Mouse (Mus musculus): ENCODE data around the gene Cyp4f14. TPM values are rescaled to one million over a fixed set of nuclear protein-coding genes. Genes with fewer than 3 reads are reported as not detected.

Cyp4f14 gene
- polyA plus RNA-seq, 1 experiment from 2014 or later, result not detected

DNA sequence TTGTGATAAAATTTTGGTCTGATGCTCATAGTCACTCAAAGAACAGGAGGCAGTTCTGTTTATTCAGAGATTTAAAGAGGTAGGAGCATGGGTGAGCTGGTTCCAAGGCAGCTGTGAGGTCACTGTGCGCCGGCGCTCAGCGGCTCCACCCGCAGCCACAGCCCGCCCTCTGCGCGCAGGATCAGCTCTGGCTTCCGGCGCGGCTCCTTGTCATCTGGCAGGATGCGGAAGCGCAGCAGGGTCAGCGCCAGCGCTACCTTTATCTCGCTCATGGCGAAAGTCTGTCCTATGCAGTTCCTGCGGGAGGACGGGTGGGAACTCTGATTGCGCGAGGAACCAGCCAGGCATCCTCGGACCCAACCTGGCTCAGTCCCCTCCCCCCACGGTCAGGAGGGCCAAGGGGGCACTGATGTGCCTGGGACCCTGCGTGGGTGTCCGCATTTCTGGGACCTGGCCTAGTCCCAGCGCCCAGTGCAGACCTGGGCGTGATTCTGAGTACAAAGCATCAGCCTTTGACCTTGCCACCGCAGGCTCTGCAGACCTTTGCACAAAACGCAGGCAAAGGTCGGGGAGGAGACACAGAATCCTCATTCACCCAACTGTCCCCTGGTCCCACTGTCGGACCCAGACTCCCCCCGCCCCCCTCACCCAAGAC lies 7.6 kb upstream of the Cyp4f14 start:
- Histone ChIP-seq H3K36me3 (ENCODE audit: insufficient read depth, low read length) (no peaks in the 10 kb centered on the region), H3K27me3 (replicated peaks; ENCODE audit: insufficient read depth, low read length) (no peaks in the 10 kb centered on the region), H3K4me2 (replicated peaks; ENCODE audit: low read depth, low read length) (peak overlapping the region; percentile 76), H3K4me3 (ENCODE audit: low read depth, low read length) (peak overlapping the region; percentile 45), H3K4me1 (ENCODE audit: insufficient read depth, low read depth, low read length) (no peaks in the 10 kb centered on the region), H3K9me3 (ENCODE audit: low read length) (no peaks in the 10 kb centered on the region), H3K27ac (ENCODE audit: low read length) (peak overlapping the region; percentile 20; the same call in 1 of the 2 replicates), H3K9ac (replicated peaks; ENCODE audit: low read depth) (peak overlapping the region; percentile 59; the same call in 1 of the 2 replicates)
- DNase-seq (ENCODE audit: low spot score) (peak; percentile 90), ATAC-seq (peak; percentile 99)
- WGBS, result 14% methylated on average over 32 of the region's 32 CpGs
- no peak for TF ChIP-seq EP300 (IDR thresholded peaks at IDR 0.05)
- 0 out of 2 replicates have a peak, but pooled peaks have one; percentile 18 for TF ChIP-seq CTCF (IDR thresholded peaks at IDR 0.05)

DNA sequence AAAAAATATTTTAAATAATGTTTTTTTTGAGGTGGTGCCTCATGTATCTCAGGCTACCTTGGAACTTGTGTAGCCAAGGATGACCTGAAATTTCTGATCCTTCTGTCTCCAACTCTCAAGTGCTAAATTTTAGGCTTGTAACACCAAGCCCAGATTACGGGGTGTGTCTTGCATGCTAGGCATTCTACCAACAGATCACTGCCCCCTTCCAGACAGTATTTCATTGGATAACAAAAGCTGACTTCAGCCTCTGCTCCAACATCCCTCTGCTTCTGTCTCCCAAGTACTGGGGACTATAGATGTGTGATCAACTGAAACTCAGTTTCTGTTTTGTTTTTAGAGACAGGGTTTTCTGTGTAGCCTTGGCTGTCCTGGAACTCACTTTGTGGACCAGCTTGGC lies 6.5 kb upstream of the Cyp4f14 start:
- WGBS, result 90% methylated on average over 1 of the region's 1 CpGs
- H3K9ac ChIP-seq (replicated peaks; ENCODE audit: low read depth), result no peak overlapping the region
- no peaks in the 10 kb centered on the region for H3K27me3 ChIP-seq (replicated peaks; ENCODE audit: insufficient read depth, low read length)
- no peak overlapping the region for H3K27ac ChIP-seq (ENCODE audit: low read length)
- no peaks in the 10 kb centered on the region for H3K9me3 ChIP-seq (ENCODE audit: low read length)
- H3K4me3 ChIP-seq (ENCODE audit: low read depth, low read length), result no peak overlapping the region
- TF ChIP-seq CTCF (IDR thresholded peaks at IDR 0.05) (no peak), EP300 (IDR thresholded peaks at IDR 0.05) (no peak)
- H3K36me3 ChIP-seq (ENCODE audit: insufficient read depth, low read length), result no peaks in the 10 kb centered on the region
- no peak overlapping the region for H3K4me2 ChIP-seq (replicated peaks; ENCODE audit: low read depth, low read length)
- ATAC-seq (no peak), DNase-seq (ENCODE audit: low spot score) (no peak)
- no peaks in the 10 kb centered on the region for H3K4me1 ChIP-seq (ENCODE audit: insufficient read depth, low read depth, low read length)

DNA sequence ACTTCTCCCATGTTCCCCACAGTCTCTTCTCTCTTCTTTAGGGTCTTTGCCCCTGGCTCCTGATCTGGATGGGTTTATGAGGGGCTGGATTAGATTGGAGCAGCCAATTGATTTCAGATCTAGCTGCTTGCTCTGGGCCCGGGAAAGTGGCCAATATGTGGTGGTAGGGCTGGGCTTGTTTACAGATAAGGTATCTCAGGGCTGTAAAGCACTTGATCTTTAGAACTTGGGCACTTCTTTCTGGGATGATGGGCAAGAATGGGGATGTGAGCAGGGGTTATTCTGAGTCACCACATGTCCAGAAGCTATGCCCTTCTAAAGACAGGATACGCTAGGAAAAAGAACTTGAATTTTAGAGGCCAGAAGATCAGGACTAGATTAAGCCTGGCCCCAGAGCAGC lies 2.0 kb upstream of the Cyp4f14 start:
- Histone ChIP-seq H3K27me3 (replicated peaks; ENCODE audit: insufficient read depth, low read length) (no peaks in the 10 kb centered on the region), H3K4me3 (ENCODE audit: low read depth, low read length) (no peak overlapping the region), H3K9ac (replicated peaks; ENCODE audit: low read depth) (no peak overlapping the region), H3K4me2 (replicated peaks; ENCODE audit: low read depth, low read length) (no peak overlapping the region), H3K4me1 (ENCODE audit: insufficient read depth, low read depth, low read length) (no peaks in the 10 kb centered on the region), H3K27ac (ENCODE audit: low read length) (no peak overlapping the region), H3K36me3 (ENCODE audit: insufficient read depth, low read length) (no peaks in the 10 kb centered on the region), H3K9me3 (ENCODE audit: low read length) (no peaks in the 10 kb centered on the region)
- WGBS, result 64% methylated on average over 2 of the region's 2 CpGs
- DNase-seq (ENCODE audit: low spot score), result no peak
- no peak for ATAC-seq
- TF ChIP-seq EP300 (IDR thresholded peaks at IDR 0.05) (no peak), CTCF (IDR thresholded peaks at IDR 0.05) (no peak)

DNA sequence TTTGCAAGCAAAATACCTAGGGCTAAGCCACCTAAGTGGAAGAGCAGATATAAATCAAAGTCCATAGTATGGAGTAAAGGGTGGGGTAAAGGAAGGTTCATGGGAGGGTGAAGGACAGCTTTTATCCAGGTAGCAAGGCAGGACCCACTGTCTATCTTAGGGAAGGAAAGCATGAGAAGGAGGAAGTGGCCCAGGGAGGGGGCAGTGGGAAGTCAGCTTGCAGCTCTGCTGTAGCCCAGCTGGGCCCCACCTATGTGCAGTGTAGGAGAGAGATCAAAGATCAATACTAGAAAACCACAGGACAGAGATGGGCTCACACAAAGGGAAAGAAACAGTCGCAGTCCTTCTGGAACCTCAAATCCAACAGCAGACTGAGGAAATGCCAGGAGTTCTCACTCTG lies 1.1 kb downstream of the Cyp4f14 start:
- TF ChIP-seq CTCF (IDR thresholded peaks at IDR 0.05) (no peak), EP300 (IDR thresholded peaks at IDR 0.05) (no peak)
- H3K9ac ChIP-seq (replicated peaks; ENCODE audit: low read depth), result no peak overlapping the region
- H3K4me3 ChIP-seq (ENCODE audit: low read depth, low read length), result no peak overlapping the region
- H3K4me1 ChIP-seq (ENCODE audit: insufficient read depth, low read depth, low read length), result no peaks in the 10 kb centered on the region
- DNase-seq (ENCODE audit: low spot score) (no peak), ATAC-seq (no peak)
- 82% methylated on average over 1 of the region's 1 CpGs for WGBS
- H3K36me3 ChIP-seq (ENCODE audit: insufficient read depth, low read length), result no peaks in the 10 kb centered on the region
- H3K9me3 ChIP-seq (ENCODE audit: low read length), result no peaks in the 10 kb centered on the region
- no peak overlapping the region for H3K27ac ChIP-seq (ENCODE audit: low read length)
- no peaks in the 10 kb centered on the region for H3K27me3 ChIP-seq (replicated peaks; ENCODE audit: insufficient read depth, low read length)
- H3K4me2 ChIP-seq (replicated peaks; ENCODE audit: low read depth, low read length), result no peak overlapping the region

DNA sequence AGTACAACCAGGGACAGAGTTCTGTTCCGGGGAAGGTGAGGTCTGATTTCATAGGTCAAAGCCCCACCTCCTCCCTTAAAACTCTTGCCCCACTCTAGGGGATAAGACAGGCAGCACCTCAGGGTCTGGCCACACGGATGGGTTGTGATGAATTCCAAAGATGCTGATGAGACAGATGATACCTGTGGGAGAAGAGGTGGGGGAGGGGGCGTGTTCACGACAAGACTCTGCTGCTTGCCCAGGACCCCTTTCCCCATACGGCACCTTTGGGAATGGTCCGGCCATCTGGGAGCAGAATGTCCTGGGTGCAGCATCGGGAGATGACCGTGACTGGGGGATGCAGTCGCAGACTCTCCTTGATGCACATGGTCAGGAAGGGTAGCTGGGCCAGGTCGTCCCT lies 11.0 kb downstream of the Cyp4f14 start:
- H3K4me3 ChIP-seq (ENCODE audit: low read depth, low read length), result no peak overlapping the region
- DNase-seq (ENCODE audit: low spot score), result no peak
- 74% methylated on average over 10 of the region's 10 CpGs for WGBS
- no peaks in the 10 kb centered on the region for H3K4me1 ChIP-seq (ENCODE audit: insufficient read depth, low read depth, low read length)
- H3K9ac ChIP-seq (replicated peaks; ENCODE audit: low read depth), result no peak overlapping the region
- TF ChIP-seq EP300 (IDR thresholded peaks at IDR 0.05) (no peak), CTCF (IDR thresholded peaks at IDR 0.05) (no peak)
- ATAC-seq, result no peak
- H3K4me2 ChIP-seq (replicated peaks; ENCODE audit: low read depth, low read length), result no peak overlapping the region
- no peaks in the 10 kb centered on the region for H3K9me3 ChIP-seq (ENCODE audit: low read length)
- H3K27me3 ChIP-seq (replicated peaks; ENCODE audit: insufficient read depth, low read length), result no peaks in the 10 kb centered on the region
- H3K27ac ChIP-seq (ENCODE audit: low read length), result no peak overlapping the region
- no peaks in the 10 kb centered on the region for H3K36me3 ChIP-seq (ENCODE audit: insufficient read depth, low read length)

DNA sequence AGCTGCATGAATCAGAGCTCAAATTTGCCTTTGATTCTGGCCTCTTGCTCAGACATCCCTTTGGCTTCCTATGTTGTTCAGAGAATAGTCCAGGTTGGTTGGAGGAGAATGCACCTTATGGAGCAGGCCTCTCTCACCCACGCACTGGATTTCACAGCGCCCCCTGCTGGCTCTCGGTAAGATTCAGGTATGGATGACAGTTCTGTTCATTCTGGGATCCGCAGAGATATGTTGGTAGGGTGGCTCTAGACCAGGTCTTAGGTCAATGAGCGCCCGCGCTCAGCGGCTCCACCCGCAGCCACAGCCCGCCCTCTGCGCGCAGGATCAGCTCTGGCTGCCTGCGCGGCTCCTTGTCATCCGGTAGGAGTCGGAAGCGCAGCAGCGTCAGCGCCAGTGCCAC lies 11.9 kb downstream of the Cyp4f14 start:
- Histone ChIP-seq H3K27me3 (replicated peaks; ENCODE audit: insufficient read depth, low read length) (no peaks in the 10 kb centered on the region), H3K9ac (replicated peaks; ENCODE audit: low read depth) (no peak overlapping the region), H3K36me3 (ENCODE audit: insufficient read depth, low read length) (no peaks in the 10 kb centered on the region), H3K4me1 (ENCODE audit: insufficient read depth, low read depth, low read length) (no peaks in the 10 kb centered on the region), H3K4me2 (replicated peaks; ENCODE audit: low read depth, low read length) (no peak overlapping the region), H3K27ac (ENCODE audit: low read length) (no peak overlapping the region), H3K9me3 (ENCODE audit: low read length) (no peaks in the 10 kb centered on the region), H3K4me3 (ENCODE audit: low read depth, low read length) (no peak overlapping the region)
- 17% methylated on average over 19 of the region's 19 CpGs for WGBS
- DNase-seq (ENCODE audit: low spot score) (peak; percentile 29), ATAC-seq (no peak)
- TF ChIP-seq EP300 (IDR thresholded peaks at IDR 0.05) (no peak), CTCF (IDR thresholded peaks at IDR 0.05) (peak; percentile 72)
